30 mouse cellular contexts compared by ENCODE assay signal in the genomic region with DNA sequence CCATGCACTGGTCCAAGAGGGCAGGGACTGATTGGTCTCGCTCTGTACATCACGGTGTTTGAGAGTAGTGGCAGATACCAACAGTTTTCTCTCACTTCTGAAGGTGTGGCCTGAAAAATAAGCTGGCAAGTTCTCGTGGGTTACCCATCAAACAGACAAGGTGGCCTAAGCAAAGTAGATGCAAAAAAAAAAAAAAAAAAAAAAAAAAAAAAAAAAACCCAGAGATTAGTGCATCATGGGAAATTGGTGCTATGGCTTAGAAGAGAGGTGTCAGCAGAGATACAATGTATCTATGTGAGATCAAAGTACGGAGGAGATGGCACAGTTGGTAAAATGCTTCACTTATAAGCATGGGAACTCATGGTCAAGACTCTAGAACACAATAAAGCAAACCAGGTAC.
DNase-seq lines count a peak whose midpoint lies in the region; ATAC-seq and TF ChIP-seq lines count a peak whose summit lies in the region.
"Had no signal": no experiment of that assay in that cellular context is flagged by ENCODE, and none has a peak within 500 bp of the region (broad histone marks: within the 10 kb centered on the region; RNA-seq: fewer than 3 reads in every experiment).

No protein-coding gene starts in this region.

- no peak for TF ChIP-seq EP300 in CH12.LX (IDR thresholded peaks at IDR 0.05; ENCODE audit: low read length)

- peaks cover 34% of the 10 kb centered on the region for H3K4me1 ChIP-seq in hindbrain, embryonic 14.5 days (replicated peaks; ENCODE audit: control insufficient read depth, insufficient read depth, low read length)
- H3K4me1 ChIP-seq in hindbrain, embryonic 10.5 days (replicated peaks) = peaks cover 37% of the 10 kb centered on the region
- H3K4me1 ChIP-seq in CH12.LX (ENCODE audit: control insufficient read depth in 1 of 2, insufficient read depth in 2 of 2) (peaks cover 0 to 14% of the 10 kb centered on the region in 2 experiments; a peak in 2 of 4 replicates), ES-E14 (ENCODE audit: control insufficient read depth in 2 of 2, insufficient read depth in 2 of 2, low read length in 2 of 2, poor library complexity in 1 of 2) (no peaks in the 10 kb centered on the region)
- H3K4me1 ChIP-seq in neural tube, embryonic 15.5 days = peaks cover 60% of the 10 kb centered on the region
- H3K4me1 ChIP-seq in heart, embryonic 10.5 days = peaks cover 11% of the 10 kb centered on the region

- no peak overlapping the region for H3K4me2 ChIP-seq in hindbrain, embryonic 14.5 days (replicated peaks)
- no peak overlapping the region for H3K4me2 ChIP-seq in CH12.LX (ENCODE audit: insufficient read depth, low read depth, poor library complexity, severe bottlenecking)
- no peak overlapping the region for H3K4me2 ChIP-seq in neural tube, embryonic 15.5 days
- H3K4me2 ChIP-seq: embryonic facial prominence, embryonic 13.5 days; forebrain, embryonic 12.5 days; heart, embryonic 13.5 days had no signal

- H3K27ac ChIP-seq in hindbrain, embryonic 14.5 days = 0 out of 2 replicates have a peak overlapping the region, but pooled peaks have one; percentile 58
- no peak overlapping the region for H3K27ac ChIP-seq in hindbrain, embryonic 10.5 days
- H3K27ac ChIP-seq in CH12.LX (ENCODE audit: insufficient read depth, low read depth) (no peak overlapping the region), ES-E14 (ENCODE audit: insufficient read depth, low read depth, low read length, poor library complexity, severe bottlenecking) (no peak overlapping the region)
- peak overlapping the region; percentile 39 for H3K27ac ChIP-seq in neural tube, embryonic 15.5 days (replicated peaks)
- no peak overlapping the region for H3K27ac ChIP-seq in heart, embryonic 10.5 days
- H3K27ac ChIP-seq: embryonic facial prominence, embryonic 10.5 days; embryonic facial prominence, embryonic 13.5 days; forebrain, embryonic 12.5 days; gastrocnemius, adult 2 months; heart, embryonic 13.5 days had no signal

- no peaks in the 10 kb centered on the region for H3K9me3 ChIP-seq in hindbrain, embryonic 14.5 days (ENCODE audit: control insufficient read depth, low read length)
- no peaks in the 10 kb centered on the region for H3K9me3 ChIP-seq in hindbrain, embryonic 10.5 days
- H3K9me3 ChIP-seq in CH12.LX (replicated peaks; ENCODE audit: low read length) (no peaks in the 10 kb centered on the region), ES-E14 (ENCODE audit: control insufficient read depth, insufficient read depth, low read depth, low read length) (no peaks in the 10 kb centered on the region)
- H3K9me3 ChIP-seq in neural tube, embryonic 15.5 days (replicated peaks) = no peaks in the 10 kb centered on the region
- H3K9me3 ChIP-seq in heart, embryonic 10.5 days = no peaks in the 10 kb centered on the region
- H3K9me3 ChIP-seq: embryonic facial prominence, embryonic 10.5 days; embryonic facial prominence, embryonic 13.5 days; forebrain, embryonic 12.5 days; G1E; heart, embryonic 13.5 days had no signal

- TF ChIP-seq POLR2A in CH12.LX (IDR thresholded peaks at IDR 0.05; ENCODE audit: low read depth, low read length) = no peak

- dilution Hi-C loops in CH12.LX (cut with MboI; ENCODE audit: extremely low pct_ligation_motif_present, extremely low pct_unique_long_range_greater_than_20kb, low sequenced_read_pairs) = no loop called here

- no peak for ATAC-seq in hindbrain, embryonic 14.5 days (ENCODE audit: low FRiP score)
- no peak for ATAC-seq in neural tube, embryonic 15.5 days (ENCODE audit: low FRiP score)
- ATAC-seq: CD4-positive, CD25-positive, alpha-beta regulatory T cell, adult 4 months; hindbrain, postnatal 0 days; inflammation-experienced regulatory T-cells, adult 6 months; intestine, embryonic 16.5 days had no signal

- H3K4me3 ChIP-seq in hindbrain, embryonic 14.5 days (replicated peaks; ENCODE audit: low read length) = no peak overlapping the region
- no peak overlapping the region for H3K4me3 ChIP-seq in hindbrain, embryonic 10.5 days
- H3K4me3 ChIP-seq in CH12.LX (replicated peaks in 1 of 3; ENCODE audit: low read depth in 2 of 3, low read length in 2 of 3, poor library complexity in 1 of 3) = no peak overlapping the region
- no peak overlapping the region for H3K4me3 ChIP-seq in ES-E14 (ENCODE audit: insufficient read depth in 1 of 2, low read depth in 1 of 2, low read length in 2 of 2, poor library complexity in 1 of 2, severe bottlenecking in 1 of 2)
- H3K4me3 ChIP-seq in neural tube, embryonic 15.5 days (replicated peaks) = no peak overlapping the region
- no peak overlapping the region for H3K4me3 ChIP-seq in heart, embryonic 10.5 days
- H3K4me3 ChIP-seq: embryonic facial prominence, embryonic 10.5 days; embryonic facial prominence, embryonic 13.5 days; erythroblast, embryonic 14.5 days; forebrain, embryonic 12.5 days; gastrocnemius, adult 2 months; heart, embryonic 13.5 days had no signal

- in situ Hi-C loops in CH12.LX (cut with MboI; ENCODE audit: low pct_ligation_motif_present, low pct_unique_long_range_greater_than_20kb, low sequenced_read_pairs) (no loop called here), ES-E14 (cut with MboI; ENCODE audit: low sequenced_read_pairs in 2 of 2, unreplicated experiment in 2 of 2) (no loop called here)

- no peak for TF ChIP-seq CTCF in CH12.LX (conservative IDR thresholded peaks at IDR 0.05 in 1 of 2, IDR thresholded peaks at IDR 0.05 in 1 of 2; ENCODE audit: low read depth in 2 of 2, low read length in 2 of 2)

- WGBS in hindbrain, embryonic 14.5 days = 97% methylated on average over 4 of the region's 4 CpGs
- 95% methylated on average over 4 of the region's 4 CpGs for WGBS in hindbrain, embryonic 10.5 days
- 95% methylated on average over 4 of the region's 4 CpGs for WGBS in neural tube, embryonic 15.5 days
- 81% methylated on average over 4 of the region's 4 CpGs for WGBS in heart, embryonic 10.5 days

- H3K27me3 ChIP-seq in hindbrain, embryonic 14.5 days (ENCODE audit: control insufficient read depth, insufficient read depth, low read length) = no peaks in the 10 kb centered on the region
- H3K27me3 ChIP-seq in hindbrain, embryonic 10.5 days (ENCODE audit: insufficient read depth, poor library complexity, severe bottlenecking) = no peaks in the 10 kb centered on the region
- no peaks in the 10 kb centered on the region for H3K27me3 ChIP-seq in CH12.LX (replicated peaks)
- no peaks in the 10 kb centered on the region for H3K27me3 ChIP-seq in neural tube, embryonic 15.5 days (replicated peaks)
- no peaks in the 10 kb centered on the region for H3K27me3 ChIP-seq in heart, embryonic 10.5 days (ENCODE audit: insufficient read depth, poor library complexity, severe bottlenecking)
- H3K27me3 ChIP-seq: embryonic facial prominence, embryonic 13.5 days; forebrain, embryonic 12.5 days had no signal

- H3K9ac ChIP-seq in hindbrain, embryonic 14.5 days = no peak overlapping the region
- H3K9ac ChIP-seq in CH12.LX (ENCODE audit: insufficient read depth, low read depth) = no peak overlapping the region
- no peak overlapping the region for H3K9ac ChIP-seq in ES-E14 (ENCODE audit: insufficient read depth, low read depth, low read length, poor library complexity, severe bottlenecking)
- H3K9ac ChIP-seq in neural tube, embryonic 15.5 days (replicated peaks) = no peak overlapping the region
- H3K9ac ChIP-seq: embryonic facial prominence, embryonic 13.5 days; forebrain, embryonic 12.5 days; forebrain, postnatal 0 days; heart, embryonic 13.5 days had no signal

- no peak for DNase-seq in hindbrain, embryonic 14.5 days (ENCODE audit: low spot score)
- DNase-seq in hindbrain, embryonic 10.5 days (ENCODE audit: low spot score) = no peak
- no peak for DNase-seq in CH12.LX (ENCODE audit: extremely low read depth)
- no peak for DNase-seq in ES-E14 (ENCODE audit: low read depth, low spot score)
- no peak for DNase-seq in heart, embryonic 10.5 days (ENCODE audit: low spot score)
- DNase-seq: adrenal gland, adult 8-10 months; adrenal gland, postnatal 25 days; cerebellum, adult 11-12 months; cerebellum, adult 8-10 months; cerebellum, postnatal 10 days; cerebellum, postnatal 36 days; embryo, embryonic 11 days; gastrocnemius, adult 2 months; gastrocnemius, postnatal 14 days; heart, adult 11 months; heart, postnatal 14 days; heart, postnatal 4 days; kidney, adult 18-20 months had no signal

- no peak for TF ChIP-seq RAD21 in CH12.LX (IDR thresholded peaks at IDR 0.05; ENCODE audit: low read depth, low read length)

- H3K79me2 ChIP-seq in CH12.LX (replicated peaks; ENCODE audit: control insufficient read depth, extremely low read depth, insufficient read depth, poor library complexity, severe bottlenecking) = no peaks in the 10 kb centered on the region

- H3K36me3 ChIP-seq in hindbrain, embryonic 14.5 days (replicated peaks; ENCODE audit: control insufficient read depth, insufficient read depth) = no peaks in the 10 kb centered on the region
- H3K36me3 ChIP-seq in hindbrain, embryonic 10.5 days = no peaks in the 10 kb centered on the region
- H3K36me3 ChIP-seq in CH12.LX (replicated peaks in 1 of 2; ENCODE audit: control insufficient read depth in 1 of 2, insufficient read depth in 1 of 2, low read length in 1 of 2) (no peaks in the 10 kb centered on the region), ES-E14 (ENCODE audit: control insufficient read depth, insufficient read depth, low read length, poor library complexity, severe bottlenecking) (no peaks in the 10 kb centered on the region)
- H3K36me3 ChIP-seq in neural tube, embryonic 15.5 days = no peaks in the 10 kb centered on the region
- H3K36me3 ChIP-seq in heart, embryonic 10.5 days = no peaks in the 10 kb centered on the region
- H3K36me3 ChIP-seq: embryonic facial prominence, embryonic 10.5 days; embryonic facial prominence, embryonic 13.5 days; forebrain, embryonic 12.5 days; G1E; heart, embryonic 13.5 days had no signal

TF ChIP-seq in CH12.LX, 34 proteins besides CTCF, POLR2A, EP300 and RAD21:
- TF ChIP-seq ZNF384 (IDR thresholded peaks at IDR 0.05; ENCODE audit: low read depth, low read length) (peak; percentile 85), E2F4 (IDR thresholded peaks at IDR 0.05; ENCODE audit: insufficient replicate concordance, low read depth, low read length) (no peak)

TF ChIP-seq in ES-E14, 5 proteins besides CTCF, POLR2A, EP300 and RAD21:
- TF ChIP-seq ZNF384 (IDR thresholded peaks at IDR 0.05; ENCODE audit: low read depth, low read length) (0 out of 2 replicates have a peak, but pooled peaks have one; percentile 20), CHD2 (IDR thresholded peaks at IDR 0.05; ENCODE audit: low read depth, low read length) (no peak)
TF ChIP-seq in ES-E14: peak in this region for 1.

Comparison
In these comparisons a context has a peak if more than half of its experiments do, and no peak if none do; other contexts are left out.
1. H3K27ac ChIP-seq: peak in hindbrain, embryonic 14.5 days (single experiment) and neural tube, embryonic 15.5 days (single experiment); none in hindbrain, embryonic 10.5 days (single experiment), CH12.LX (single experiment), ES-E14 (single experiment) and heart, embryonic 10.5 days (single experiment).